Mouse (Mus musculus): ENCODE data around the gene Tlr2. TPM values are rescaled to one million over a fixed set of nuclear protein-coding genes. Genes with fewer than 3 reads are reported as not detected.

Gene Tlr2
- total and polyA plus RNA-seq, 2 experiments from 2014 or later: 0.88 to 1.9 TPM

GRCm38 (mm10) chr3:83799486-83799885, 42.1 kb downstream of the Tlr2 start:
- H3K4me1 ChIP-seq (ENCODE audit: insufficient read depth, low read length): no peaks in the 10 kb centered on the region
- ATAC-seq: no peak
- no peaks in the 10 kb centered on the region for H3K9me3 ChIP-seq (ENCODE audit: low read length)

DNA sequence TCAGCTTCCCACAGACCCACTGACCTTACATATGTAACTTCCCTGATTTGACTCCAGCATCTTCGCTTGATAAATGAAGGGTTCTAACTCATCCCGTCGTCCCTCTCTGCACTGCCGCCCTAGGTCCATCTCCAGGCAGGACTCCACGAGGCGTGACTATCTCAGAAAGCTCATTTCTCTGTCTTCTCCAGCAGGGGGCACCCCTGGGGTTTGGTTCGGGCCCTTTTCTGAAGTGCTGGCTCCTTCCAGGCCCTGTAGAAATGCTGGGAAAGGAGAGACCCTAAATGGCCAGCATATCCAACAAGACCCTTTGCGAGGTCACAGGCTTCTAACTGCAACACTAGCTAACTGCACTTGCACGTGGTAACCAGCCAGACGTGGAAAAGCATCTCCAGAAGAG, 43.7 kb downstream of the Tlr2 start:
- no peak overlapping the region for H3K4me3 ChIP-seq (ENCODE audit: low read length)
- no peaks in the 10 kb centered on the region for H3K36me3 ChIP-seq (ENCODE audit: insufficient read depth, low read length)
- 6% methylated on average over 10 of the region's 10 CpGs for WGBS
- DNase-seq (ENCODE audit: low spot score): peak; percentile 70
- no peak overlapping the region for H3K27ac ChIP-seq
- no peaks in the 10 kb centered on the region for H3K9me3 ChIP-seq (ENCODE audit: low read length)
- H3K4me1 ChIP-seq (ENCODE audit: insufficient read depth, low read length): no peaks in the 10 kb centered on the region
- no peaks in the 10 kb centered on the region for H3K27me3 ChIP-seq (ENCODE audit: insufficient read depth, low read length)
- H3K4me2 ChIP-seq (ENCODE audit: low read depth, low read length): 0 out of 2 replicates have a peak overlapping the region, but pooled peaks have one; percentile 10
- peak; percentile 70 for TF ChIP-seq CTCF (IDR thresholded peaks at IDR 0.05; ENCODE audit: low read depth)
- peak; percentile 70 for ATAC-seq
- no peak overlapping the region for H3K9ac ChIP-seq (replicated peaks; ENCODE audit: low read length)

More at GRCm38 (mm10) chr3:83799486-83799885, 42.1 kb downstream of the Tlr2 start:
- no peak for TF ChIP-seq CTCF (IDR thresholded peaks at IDR 0.05; ENCODE audit: low read depth)
- Histone ChIP-seq H3K27ac (no peak overlapping the region), H3K27me3 (ENCODE audit: insufficient read depth, low read length) (no peaks in the 10 kb centered on the region), H3K4me3 (ENCODE audit: low read length) (no peak overlapping the region), H3K4me2 (ENCODE audit: low read depth, low read length) (no peak overlapping the region), H3K36me3 (ENCODE audit: insufficient read depth, low read length) (no peaks in the 10 kb centered on the region), H3K9ac (replicated peaks; ENCODE audit: low read length) (no peak overlapping the region)
- WGBS: 93% methylated on average over 7 of the region's 7 CpGs
- no peak for DNase-seq (ENCODE audit: low spot score)

- no peaks in the 10 kb centered on the region for H3K27me3 ChIP-seq (ENCODE audit: insufficient read depth, low read length)
- H3K4me2 ChIP-seq (ENCODE audit: low read depth, low read length): no peak overlapping the region
- H3K4me1 ChIP-seq (ENCODE audit: insufficient read depth, low read length): no peaks in the 10 kb centered on the region
- no peak for DNase-seq (ENCODE audit: low spot score)
- TF ChIP-seq CTCF (IDR thresholded peaks at IDR 0.05; ENCODE audit: low read depth): 0 out of 2 replicates have a peak, but pooled peaks have one; percentile 30
- no peak for ATAC-seq
- no peak overlapping the region for H3K4me3 ChIP-seq (ENCODE audit: low read length)
- no peak overlapping the region for H3K27ac ChIP-seq
- WGBS: 64% methylated on average over 6 of the region's 6 CpGs
- no peaks in the 10 kb centered on the region for H3K36me3 ChIP-seq (ENCODE audit: insufficient read depth, low read length)
- no peak overlapping the region for H3K9ac ChIP-seq (replicated peaks; ENCODE audit: low read length)
- no peaks in the 10 kb centered on the region for H3K9me3 ChIP-seq (ENCODE audit: low read length)
Measured at GRCm38 (mm10) chr3:83797098-83797497, 44.5 kb downstream of the Tlr2 start.

DNA sequence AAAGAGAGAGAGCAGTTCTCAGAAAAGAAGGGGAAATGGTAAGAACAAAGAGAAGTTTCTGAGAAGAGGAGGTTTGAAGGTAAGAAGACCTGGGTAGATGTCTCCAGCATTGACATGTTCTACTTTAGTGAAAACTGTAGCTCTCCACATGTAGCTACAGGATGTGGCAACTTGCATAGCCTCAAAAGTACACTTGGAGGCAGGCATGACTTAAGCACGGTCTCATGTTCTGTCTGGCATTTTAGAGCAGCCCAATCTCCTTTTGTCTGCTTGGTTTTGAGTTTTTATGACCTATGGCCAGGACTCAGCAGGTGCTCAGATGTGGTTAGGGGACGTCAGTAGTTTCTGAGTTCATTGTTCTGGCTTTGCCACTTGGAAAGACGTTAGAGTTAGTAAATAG, 50.1 kb downstream of the Tlr2 start:
- no peak for TF ChIP-seq CTCF (IDR thresholded peaks at IDR 0.05; ENCODE audit: low read depth)
- H3K27ac ChIP-seq: no peak overlapping the region
- H3K4me1 ChIP-seq (ENCODE audit: insufficient read depth, low read length): no peaks in the 10 kb centered on the region
- no peak overlapping the region for H3K4me3 ChIP-seq (ENCODE audit: low read length)
- ATAC-seq (no peak), DNase-seq (ENCODE audit: low spot score) (no peak)
- H3K27me3 ChIP-seq (ENCODE audit: insufficient read depth, low read length): no peaks in the 10 kb centered on the region
- no peak overlapping the region for H3K9ac ChIP-seq (replicated peaks; ENCODE audit: low read length)
- no peaks in the 10 kb centered on the region for H3K9me3 ChIP-seq (ENCODE audit: low read length)
- H3K36me3 ChIP-seq (ENCODE audit: insufficient read depth, low read length): no peaks in the 10 kb centered on the region
- H3K4me2 ChIP-seq (ENCODE audit: low read depth, low read length): no peak overlapping the region
- WGBS: 51% methylated on average over 3 of the region's 3 CpGs

- peak overlapping the region; percentile 20; the same call in 1 of the 2 replicates for H3K27ac ChIP-seq
- WGBS: 2% methylated on average over 44 of the region's 44 CpGs
- H3K4me2 ChIP-seq (ENCODE audit: low read depth, low read length): peak overlapping the region; percentile 73
- no peaks in the 10 kb centered on the region for H3K4me1 ChIP-seq (ENCODE audit: insufficient read depth, low read length)
- no peaks in the 10 kb centered on the region for H3K36me3 ChIP-seq (ENCODE audit: insufficient read depth, low read length)
- no peaks in the 10 kb centered on the region for H3K27me3 ChIP-seq (ENCODE audit: insufficient read depth, low read length)
- TF ChIP-seq CTCF (IDR thresholded peaks at IDR 0.05; ENCODE audit: low read depth): peak; percentile 53
- peak overlapping the region; percentile 56 for H3K9ac ChIP-seq (replicated peaks; ENCODE audit: low read length)
- peak; percentile 87 for ATAC-seq
- peak; percentile 58 for DNase-seq (ENCODE audit: low spot score)
- no peaks in the 10 kb centered on the region for H3K9me3 ChIP-seq (ENCODE audit: low read length)
- peak overlapping the region; percentile 51 for H3K4me3 ChIP-seq (ENCODE audit: low read length)
Measured at GRCm38 (mm10) chr3:83789651-83790451, 51.7 kb downstream of the Tlr2 start.

DNA sequence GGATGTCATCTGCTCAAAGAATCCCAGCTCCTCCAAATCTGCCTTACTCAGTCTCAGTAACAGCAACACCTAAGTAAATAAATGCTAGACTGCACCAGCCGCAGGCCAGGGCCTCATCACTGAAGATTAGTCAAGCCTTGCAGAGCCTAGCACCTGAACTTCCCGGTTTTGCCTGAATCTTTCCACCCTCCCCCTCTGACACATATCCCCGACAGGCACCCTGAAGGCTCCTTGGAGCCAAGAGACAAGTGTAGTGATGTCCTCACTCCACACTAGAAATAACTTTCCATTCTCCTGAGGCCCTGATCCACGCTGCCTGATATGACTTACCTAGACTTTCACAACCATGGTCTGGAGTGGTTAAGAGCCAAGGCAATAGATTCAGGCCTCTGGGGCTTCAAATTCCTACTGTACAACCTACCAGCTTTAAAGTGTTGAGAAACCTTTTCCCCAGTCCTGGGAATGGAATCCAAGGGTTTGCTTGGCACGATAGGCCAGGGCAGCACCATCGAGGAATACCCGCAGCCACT, 53.7 kb downstream of the Tlr2 start:
- no peak overlapping the region for H3K4me3 ChIP-seq (ENCODE audit: low read length)
- DNase-seq (ENCODE audit: low spot score) (no peak), ATAC-seq (no peak)
- H3K4me1 ChIP-seq (ENCODE audit: insufficient read depth, low read length): no peaks in the 10 kb centered on the region
- H3K9me3 ChIP-seq (ENCODE audit: low read length): no peaks in the 10 kb centered on the region
- H3K27ac ChIP-seq: no peak overlapping the region
- 88% methylated on average over 7 of the region's 7 CpGs for WGBS
- no peak for TF ChIP-seq CTCF (IDR thresholded peaks at IDR 0.05; ENCODE audit: low read depth)
- H3K36me3 ChIP-seq (ENCODE audit: insufficient read depth, low read length): no peaks in the 10 kb centered on the region
- no peaks in the 10 kb centered on the region for H3K27me3 ChIP-seq (ENCODE audit: insufficient read depth, low read length)
- H3K4me2 ChIP-seq (ENCODE audit: low read depth, low read length): no peak overlapping the region
- no peak overlapping the region for H3K9ac ChIP-seq (replicated peaks; ENCODE audit: low read length)

DNA sequence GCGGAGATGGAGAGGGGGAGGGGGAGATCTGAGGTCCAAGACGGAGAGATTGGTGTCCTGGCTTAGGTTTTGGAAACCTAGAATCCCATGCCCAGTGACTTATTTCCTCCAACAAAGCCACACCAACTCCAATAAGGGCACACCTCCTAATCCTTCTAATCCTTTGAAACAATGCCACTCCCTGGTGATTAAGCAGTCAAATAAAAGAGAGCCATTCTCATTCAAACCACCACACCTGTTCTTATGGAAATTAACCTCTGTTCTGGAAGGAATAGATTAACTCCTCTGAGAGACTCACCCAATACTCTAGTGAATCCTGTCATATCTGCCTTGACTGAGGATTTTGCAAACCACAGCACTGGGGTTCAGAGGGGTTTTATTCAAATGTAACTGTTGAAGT, 54.5 kb downstream of the Tlr2 start:
- no peaks in the 10 kb centered on the region for H3K27me3 ChIP-seq (ENCODE audit: insufficient read depth, low read length)
- H3K4me2 ChIP-seq (ENCODE audit: low read depth, low read length): no peak overlapping the region
- no peaks in the 10 kb centered on the region for H3K9me3 ChIP-seq (ENCODE audit: low read length)
- DNase-seq (ENCODE audit: low spot score): no peak
- no peak for TF ChIP-seq CTCF (IDR thresholded peaks at IDR 0.05; ENCODE audit: low read depth)
- no peak overlapping the region for H3K9ac ChIP-seq (replicated peaks; ENCODE audit: low read length)
- no peaks in the 10 kb centered on the region for H3K36me3 ChIP-seq (ENCODE audit: insufficient read depth, low read length)
- H3K27ac ChIP-seq: no peak overlapping the region
- no peak for ATAC-seq
- no peaks in the 10 kb centered on the region for H3K4me1 ChIP-seq (ENCODE audit: insufficient read depth, low read length)
- no peak overlapping the region for H3K4me3 ChIP-seq (ENCODE audit: low read length)
- 91% methylated on average over 2 of the region's 2 CpGs for WGBS

Other genes starting within 250 kb of the Tlr2 start
- gene Sfrp2, start 75.4 kb downstream of the Tlr2 start, total RNA-seq (2014; rRNA removed): 44.5 and 76.9 TPM in 2 replicates
- 38.0 and 38.4 TPM in 2 replicates for gene Sfrp2, start 75.4 kb downstream of the Tlr2 start, polyA plus RNA-seq (2015; fragmentation: Nextera tagmentation; extraction: Ambion mirVana)
- gene Tmem131l, start 198.4 kb upstream of the Tlr2 start, total RNA-seq (2014; rRNA removed): 28.4 and 33.2 TPM in 2 replicates
- gene Tmem131l, start 198.4 kb upstream of the Tlr2 start, polyA plus RNA-seq (2015; fragmentation: Nextera tagmentation; extraction: Ambion mirVana): 18.6 and 20.5 TPM in 2 replicates

All from hindbrain, postnatal 0 days (tissue).